Mouse (Mus musculus): ENCODE results near the gene Zbp1.

The Zbp1 gene

DNA sequence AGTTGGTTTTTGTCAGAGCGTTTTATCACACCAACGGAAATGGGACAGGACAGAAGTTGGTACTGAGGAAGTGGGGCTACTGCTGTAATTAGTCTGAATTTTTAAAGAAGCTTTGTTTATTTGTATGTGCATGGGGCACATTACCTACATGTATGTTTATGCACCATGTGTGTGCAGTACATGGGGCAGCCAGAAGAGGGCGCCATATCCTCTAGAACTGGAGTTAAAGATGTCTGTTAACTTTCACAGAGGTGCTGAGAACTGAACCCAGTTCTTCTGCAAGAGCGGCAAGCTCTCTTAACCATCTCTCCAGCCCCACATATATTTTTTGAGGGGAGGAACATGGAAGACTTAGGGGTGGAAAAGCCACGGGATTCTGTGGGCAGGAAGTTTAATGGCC is 43.0 kb downstream of the Zbp1 start:
- no peak for DNase-seq

DNA sequence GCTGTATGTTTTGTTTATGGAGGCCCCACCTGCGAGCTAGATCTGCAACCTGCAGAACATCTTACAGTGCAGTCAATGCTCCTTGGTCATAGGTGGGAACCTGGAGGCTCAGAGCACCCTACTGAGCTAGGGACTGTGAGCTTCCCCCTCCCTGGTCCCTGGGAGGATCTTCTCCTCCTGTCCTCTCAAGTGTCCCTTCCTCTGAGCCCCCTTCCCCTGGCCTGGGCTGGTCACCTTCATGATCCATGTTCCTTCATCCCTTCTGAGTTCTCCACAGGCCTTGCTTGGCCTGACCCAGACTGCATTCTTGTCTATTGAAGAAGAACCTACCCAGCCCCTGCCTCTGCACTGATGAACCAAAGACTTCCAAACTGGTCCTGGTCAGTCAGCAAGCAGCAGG is 44.2 kb downstream of the Zbp1 start:
- no peak for DNase-seq

DNA sequence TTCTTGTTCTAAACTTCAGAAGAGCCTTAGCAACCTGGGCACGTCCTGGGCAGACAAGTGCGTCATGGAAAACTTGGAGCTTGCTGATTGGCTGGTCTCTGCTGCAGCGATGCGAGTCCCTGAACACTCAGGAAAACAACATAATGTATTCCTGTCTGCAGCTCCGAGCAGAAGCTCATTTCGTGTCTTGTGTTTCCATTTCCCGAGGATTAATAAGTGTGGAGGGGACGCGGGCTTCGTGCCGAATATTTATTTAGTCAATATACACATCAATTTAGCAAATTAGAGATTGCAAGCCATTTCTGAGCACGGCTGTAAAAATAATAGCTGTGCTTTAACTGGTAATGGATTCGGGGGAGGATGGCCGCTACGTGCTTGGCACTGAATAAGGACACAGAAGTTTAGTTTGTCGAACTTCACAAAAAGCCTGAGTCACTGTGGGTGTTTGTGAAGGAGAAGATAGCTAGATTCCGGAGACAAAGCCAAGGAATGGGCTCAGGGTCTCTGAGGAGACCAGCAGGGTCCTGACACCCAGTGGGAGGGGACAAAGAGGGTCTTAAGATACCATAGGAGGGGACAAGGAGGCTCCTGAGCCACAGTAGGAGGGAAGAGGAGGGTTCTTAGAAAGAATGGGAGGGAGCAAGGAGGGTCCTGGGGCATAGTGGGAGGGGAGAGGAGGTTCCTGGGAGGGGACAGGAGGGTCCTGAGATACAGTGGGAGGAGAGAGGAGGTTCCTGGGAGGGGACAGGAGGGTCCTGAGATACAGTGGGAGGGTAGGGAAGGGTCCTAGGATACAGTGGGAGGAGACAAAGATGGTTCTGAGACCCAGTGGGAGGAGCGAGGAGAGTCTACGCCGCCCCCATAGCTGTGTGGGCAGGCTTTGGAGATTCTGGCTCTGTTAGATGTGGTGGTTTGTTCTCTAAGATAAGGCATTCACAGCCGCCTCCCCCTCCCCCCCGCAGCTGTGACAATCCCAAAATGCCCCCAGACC is 44.9 kb downstream of the Zbp1 start:
- no peak for DNase-seq

DNA sequence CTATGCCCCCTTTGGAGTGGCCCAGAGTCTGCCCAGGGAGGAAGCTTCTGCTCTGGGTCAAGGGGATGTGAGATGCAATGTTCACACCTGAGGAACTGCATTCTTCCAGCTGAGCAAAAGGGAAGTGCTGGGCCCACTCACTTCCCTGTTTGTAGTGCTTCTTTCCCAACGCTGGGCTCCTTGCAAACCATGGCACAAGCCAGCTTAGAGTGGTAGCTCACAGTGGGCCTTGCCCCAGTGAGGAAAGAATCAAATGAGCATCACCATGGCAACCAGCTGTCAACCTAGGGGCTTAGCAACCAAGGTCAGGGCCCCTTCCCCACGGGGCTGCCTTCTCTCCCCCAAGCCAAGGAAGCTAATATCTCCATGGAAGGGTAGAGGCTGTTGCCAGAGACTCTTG is 45.7 kb downstream of the Zbp1 start:
- DNase-seq: no peak

DNA sequence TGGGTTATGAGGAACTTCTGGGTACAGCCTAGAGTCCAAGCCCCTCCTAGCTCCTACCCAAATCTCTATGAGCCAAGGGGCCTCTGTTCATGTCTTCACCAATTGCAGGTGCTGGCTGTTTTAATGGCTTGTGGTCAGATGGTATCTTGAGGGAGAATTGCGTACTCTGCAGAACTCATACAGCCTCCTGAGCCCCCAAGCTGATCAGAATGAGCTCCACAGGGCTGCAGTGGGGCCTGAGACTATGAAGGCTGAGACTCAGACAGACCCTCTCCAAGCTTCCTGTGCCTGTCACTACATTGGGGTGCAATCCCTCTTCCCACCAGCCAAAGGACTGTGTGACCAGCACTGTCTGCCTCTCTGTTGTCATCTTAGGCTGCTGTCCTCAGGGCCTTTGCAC is 46.3 kb downstream of the Zbp1 start:
- DNase-seq: no peak

DNA sequence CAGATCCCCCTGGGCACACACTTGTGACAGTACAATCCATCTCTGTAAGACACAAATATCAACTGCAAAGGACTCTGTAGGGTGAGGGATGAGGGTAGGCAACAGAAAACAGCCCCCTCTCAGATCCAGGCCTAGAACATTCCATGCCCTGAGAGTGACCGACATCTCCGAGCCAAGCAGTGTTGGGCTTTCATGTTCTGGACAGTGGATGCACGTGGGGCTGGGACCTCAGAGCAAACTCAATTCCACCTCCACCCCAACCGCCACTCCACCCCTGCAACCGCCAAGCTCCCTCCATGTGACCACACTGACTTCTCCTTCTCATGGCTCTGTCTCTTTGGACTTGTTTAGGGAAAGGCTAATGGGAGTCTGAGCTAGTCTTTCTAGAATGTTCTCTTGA is 46.8 kb downstream of the Zbp1 start:
- DNase-seq: no peak

DNA sequence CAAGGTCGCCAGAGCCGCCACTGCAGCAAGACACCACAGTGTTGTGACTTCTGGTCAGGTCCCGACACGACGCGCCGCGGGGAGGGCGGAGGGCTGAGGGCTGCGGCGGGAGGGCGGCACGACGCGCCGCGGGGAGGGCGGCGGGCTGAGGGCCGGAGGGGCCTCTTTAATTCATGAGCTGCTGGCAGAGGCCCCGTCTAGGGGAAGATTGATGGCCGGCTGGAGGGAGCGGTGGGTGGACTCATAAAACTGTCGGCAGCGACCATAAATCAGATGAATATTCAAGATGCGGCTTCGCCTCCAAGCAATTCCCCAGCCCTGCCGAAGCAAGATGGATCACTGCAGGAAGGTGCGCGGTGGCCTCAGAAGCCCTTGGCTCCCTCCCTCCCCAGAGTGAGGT is 47.3 kb downstream of the Zbp1 start:
- no peak for DNase-seq

DNA sequence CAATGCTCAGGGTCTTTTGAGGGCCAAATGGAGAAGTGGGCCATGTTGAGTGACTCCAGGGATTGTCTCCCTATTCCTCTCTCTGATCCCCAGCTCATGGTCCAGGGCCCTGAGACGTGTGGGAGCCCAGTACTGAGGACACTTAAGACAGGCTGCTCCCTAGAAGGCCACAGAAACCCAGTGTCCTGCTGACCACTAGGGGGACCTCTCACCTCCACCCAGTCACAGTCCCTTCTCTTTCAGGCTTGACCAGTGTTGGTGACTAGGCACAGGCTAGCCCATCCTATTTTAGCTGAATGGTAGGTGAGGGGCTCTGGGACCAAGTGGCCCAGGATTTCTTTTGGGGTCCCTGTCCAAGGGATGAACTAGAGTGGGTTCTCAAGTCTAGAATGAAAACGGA is 48.0 kb downstream of the Zbp1 start:
- DNase-seq: no peak

DNA sequence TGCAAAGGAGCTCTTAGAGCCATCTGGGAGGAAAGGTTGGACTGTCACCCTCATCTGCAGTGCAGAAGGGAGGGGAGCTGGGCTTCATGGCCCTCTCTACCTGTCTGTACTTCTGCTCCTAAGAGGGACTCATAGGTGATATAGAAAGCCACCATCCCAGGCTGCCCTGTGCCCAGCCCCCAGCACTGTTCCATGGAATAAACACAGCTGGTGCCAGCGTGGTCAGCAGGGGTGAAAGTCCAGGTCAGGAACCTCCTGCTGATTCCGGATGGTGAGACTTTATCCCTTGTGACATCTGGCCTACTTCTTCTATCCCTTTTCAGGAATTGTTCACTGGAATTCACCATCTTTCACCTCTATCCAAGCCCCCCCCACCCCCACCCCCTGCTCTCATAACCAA is 48.6 kb downstream of the Zbp1 start:
- DNase-seq: no peak

DNA sequence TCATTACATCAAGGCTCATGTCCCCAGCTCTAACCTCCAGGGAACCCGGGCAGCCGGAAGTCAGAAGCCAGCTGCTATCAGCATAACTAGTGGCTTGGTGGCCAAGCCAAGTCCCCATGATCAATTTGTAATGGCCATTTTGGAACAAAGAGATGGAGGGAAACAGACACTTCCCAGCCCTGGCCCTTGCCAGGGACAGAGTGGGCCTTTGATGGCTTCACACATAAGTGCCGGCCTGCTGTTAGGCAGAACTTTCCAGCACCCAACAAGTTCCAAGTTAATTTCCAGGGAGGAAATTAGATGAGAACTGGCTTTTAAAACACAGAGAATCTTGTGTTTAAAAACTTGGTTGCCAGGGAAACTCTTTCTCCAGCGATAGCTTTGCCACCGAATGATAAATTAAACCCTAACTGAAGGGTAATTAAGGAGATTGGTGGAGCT is 50.3 kb downstream of the Zbp1 start:
- DNase-seq: no peak

DNA sequence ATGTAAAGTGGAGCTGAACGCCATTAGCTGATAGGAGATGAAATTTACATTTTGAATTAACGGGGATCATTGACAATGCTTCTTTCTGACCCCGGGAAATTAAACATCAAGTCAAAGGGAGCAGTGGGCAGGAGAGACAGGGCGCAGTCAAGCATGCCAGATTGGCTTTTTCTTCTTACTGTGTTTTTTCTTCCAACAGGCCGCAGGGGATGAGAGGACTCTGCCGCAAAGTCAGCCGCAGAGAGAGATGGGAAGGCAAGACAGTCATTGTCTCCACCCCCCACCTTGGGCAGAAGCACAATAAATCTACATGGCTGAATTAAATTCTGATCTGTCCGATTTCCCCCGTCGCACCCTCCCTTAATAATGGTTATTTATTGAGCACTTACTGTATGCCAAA is 53.4 kb downstream of the Zbp1 start:
- DNase-seq: no peak

DNA sequence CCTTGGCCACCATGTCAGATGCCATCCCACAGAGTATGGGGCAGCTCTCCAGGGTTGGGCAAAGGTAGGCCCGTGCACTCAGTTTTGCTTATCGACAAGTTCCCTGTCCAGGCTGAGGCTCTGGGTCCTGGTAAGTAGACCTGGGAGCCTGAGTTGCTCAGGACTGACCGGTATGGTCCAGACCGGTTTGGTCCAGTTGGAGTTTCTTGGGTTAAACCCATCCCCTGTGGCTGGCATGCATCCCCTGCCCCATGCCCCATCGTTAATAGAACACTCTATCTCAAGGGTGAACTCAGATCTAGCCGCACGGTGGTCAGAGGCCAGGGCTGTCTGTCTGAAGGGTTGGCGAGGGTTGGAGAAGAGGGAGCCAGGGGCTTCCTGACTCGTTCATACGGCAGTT is 53.8 kb downstream of the Zbp1 start:
- no peak for DNase-seq

DNA sequence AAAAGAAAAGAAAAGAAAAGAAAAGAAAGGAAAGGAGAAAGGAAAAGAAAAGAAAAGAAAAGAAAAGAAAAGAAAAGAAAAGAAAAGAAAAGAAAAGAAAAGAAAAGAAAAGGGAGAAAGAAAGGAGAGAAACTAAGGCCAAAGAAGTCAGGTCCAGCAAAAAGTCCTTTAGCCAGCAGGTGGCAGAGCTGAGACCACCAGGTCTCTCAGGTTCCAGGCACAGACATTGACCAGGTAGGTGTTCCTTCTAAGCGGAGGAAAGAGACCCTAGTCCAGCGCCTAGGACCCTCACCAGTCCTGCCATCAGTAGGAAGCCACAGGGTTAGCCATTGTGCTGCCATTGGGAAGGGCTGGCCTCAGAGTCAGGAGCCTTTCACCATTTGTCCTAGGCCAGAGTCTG is 54.4 kb downstream of the Zbp1 start:
- no peak for DNase-seq

DNA sequence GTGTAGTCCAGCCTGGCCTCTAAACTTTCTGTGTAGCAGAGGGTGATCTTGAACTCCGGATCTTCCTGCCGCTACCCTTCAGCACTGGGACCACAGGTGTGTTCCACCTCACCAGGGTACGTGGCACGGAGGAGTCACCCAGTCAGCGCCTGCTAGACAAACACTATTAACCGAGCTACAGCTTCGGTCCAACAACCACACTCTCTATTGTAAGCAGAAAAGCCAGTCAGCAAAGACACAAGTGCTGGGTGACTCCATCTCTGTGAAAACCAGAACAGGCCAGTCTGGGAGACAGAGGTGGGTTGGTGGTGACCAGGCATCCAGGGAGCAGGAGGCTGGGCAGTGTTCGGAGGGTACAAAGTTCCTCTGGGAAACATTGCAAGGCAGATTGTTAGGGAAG is 55.3 kb downstream of the Zbp1 start:
- no peak for DNase-seq

DNA sequence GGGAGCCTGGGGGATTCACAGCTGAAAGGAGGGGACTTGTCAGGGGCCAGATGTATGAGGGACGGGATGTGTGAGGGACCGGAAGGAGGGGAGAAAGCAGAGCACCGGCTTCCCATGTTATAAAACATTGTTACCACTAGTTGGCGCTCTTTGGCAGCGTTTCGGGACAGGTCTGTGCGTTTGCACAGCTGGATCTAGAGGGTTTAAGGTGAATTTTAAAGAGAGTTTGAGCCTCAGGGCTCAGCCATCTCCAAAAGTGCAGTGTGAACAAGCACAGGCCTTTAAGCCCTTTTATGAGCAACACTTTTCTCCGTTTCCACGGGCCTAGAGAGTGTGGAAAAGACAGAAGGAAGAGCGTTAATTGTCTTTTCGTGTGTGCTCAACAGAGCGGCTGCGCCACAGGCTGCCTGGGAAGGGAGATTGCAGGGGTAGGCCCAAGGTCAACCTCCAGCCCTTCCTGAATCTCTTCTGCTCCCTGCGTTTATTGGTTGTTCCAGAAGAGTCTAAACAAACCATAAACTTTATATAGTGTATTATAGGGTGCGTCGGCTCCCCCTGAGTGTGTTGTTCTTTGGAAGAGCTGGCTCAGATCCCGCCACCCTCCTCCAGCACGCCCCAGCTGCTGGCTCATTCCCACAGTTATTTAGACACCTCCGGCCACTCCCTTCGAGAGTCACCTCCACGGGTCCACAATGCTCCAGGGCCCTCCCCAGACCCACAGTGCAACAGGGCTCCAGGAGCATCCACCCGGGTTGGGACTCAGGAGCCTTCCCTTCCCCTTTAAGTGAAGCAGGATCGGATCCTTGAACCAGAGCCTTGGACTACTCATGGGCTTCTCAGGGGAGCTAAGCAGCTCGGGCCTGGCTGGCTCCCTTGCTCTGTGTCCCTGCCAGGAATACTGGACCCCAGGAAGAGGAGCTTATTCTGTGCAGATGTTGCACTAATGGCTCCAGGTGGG is 59.1 kb downstream of the Zbp1 start:
- DNase-seq: no peak

DNA sequence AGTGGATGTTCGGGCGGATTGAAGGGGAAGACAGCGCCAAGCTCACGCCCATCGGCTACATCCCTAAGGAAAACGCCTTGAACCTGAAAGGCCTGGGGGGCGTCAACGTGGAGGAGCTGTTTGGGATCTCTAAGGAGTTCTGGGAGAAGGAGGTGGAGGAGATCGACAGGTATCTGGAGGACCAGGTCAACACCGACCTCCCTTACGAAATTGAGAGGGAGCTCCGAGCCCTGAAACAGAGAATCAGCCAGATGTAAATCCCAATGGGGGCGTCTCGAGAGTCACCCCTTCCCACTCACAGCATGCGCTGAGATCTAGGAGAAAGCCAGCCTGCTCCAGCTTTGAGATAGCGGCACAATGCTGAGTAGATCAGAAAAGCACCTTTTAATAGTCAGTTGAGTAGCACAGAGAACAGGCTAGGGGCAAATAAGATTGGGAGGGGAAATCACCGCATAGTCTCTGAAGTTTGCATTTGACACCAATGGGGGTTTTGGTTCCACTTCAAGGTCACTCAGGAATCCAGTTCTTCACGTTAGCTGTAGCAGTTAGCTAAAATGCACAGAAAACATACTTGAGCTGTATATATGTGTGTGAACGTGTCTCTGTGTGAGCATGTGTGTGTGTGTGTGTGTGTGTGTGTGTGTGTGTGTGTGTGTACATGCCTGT is 60.2 kb downstream of the Zbp1 start:
- no peak for DNase-seq

DNA sequence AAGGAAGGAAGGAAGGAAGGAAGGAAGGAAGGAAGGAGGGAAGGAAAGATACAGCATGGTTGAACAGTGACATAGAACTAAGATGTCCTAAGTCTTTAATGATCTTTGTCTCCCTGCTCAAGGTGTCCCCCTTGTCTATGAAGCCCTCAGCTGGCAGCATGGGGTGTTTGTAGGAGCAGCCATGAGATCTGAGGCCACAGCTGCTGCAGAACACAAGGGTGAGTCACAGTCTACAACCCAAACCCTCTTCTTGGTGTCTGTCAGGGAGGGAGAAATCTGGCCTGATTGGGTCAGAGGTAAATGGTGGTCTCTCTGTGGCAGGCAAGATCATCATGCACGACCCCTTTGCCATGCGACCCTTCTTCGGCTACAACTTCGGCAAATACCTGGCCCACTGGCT is 60.9 kb downstream of the Zbp1 start:
- DNase-seq: no peak

DNA sequence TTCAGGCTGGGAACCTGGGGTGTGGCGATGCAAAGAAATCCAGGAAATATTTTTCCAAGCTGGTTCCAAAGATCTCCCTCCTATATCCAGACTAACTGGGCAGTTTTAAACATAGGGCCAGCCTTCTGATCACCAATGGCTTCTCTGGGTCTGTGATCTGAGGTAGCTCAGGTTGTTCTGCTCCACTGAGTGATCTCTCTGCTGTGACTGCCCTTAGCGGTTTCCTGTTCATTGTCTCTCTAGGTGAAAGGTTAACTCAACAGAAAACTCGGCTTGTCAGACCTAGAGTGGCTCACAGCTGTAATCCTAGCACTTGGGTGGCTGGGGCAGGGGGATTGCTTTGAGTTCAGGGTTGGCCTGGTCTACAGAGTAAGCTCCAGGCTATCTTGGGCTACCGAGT is 61.3 kb downstream of the Zbp1 start:
- no peak for DNase-seq

DNA sequence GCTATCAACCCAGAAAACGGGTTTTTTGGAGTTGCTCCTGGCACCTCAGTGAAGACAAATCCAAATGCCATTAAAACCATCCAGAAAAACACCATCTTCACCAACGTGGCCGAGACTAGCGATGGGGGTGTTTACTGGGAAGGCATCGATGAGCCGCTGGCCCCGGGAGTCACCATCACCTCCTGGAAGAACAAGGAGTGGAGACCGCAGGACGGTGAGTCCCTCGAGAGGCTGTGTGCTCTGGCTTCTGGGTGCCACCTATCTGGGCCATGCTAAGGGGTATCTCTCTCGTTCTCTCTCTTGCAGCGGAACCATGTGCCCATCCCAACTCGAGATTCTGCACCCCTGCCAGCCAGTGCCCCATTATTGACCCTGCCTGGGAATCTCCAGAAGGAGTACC is 61.8 kb downstream of the Zbp1 start:
- no peak for DNase-seq

All from cerebellum, adult 8-10 months (tissue).